Mouse (Mus musculus): ENCODE measurements around the gene Dnajc17. TPM values are rescaled to one million over a fixed set of nuclear protein-coding genes. Genes with fewer than 3 reads are reported as not detected.

Gene Dnajc17
- polyA plus RNA-seq, 1 experiment from 2014 or later: 22.3 TPM

GRCm38 (mm10) chr2:119136346-119136898 lies 72.2 kb downstream of the Dnajc17 start:
- no peaks in the 10 kb centered on the region for H3K9me3 ChIP-seq (ENCODE audit: control insufficient read depth, low read length)
- H3K27ac ChIP-seq (ENCODE audit: low read length): no peak overlapping the region
- peaks cover 35% of the 10 kb centered on the region for H3K36me3 ChIP-seq (ENCODE audit: control insufficient read depth, insufficient read depth, low read length)

More at GRCm38 (mm10) chr2:119136346-119136898, 72.2 kb downstream of the Dnajc17 start:
- WGBS: 66% methylated on average over 5 of the region's 5 CpGs
- no peaks in the 10 kb centered on the region for H3K4me1 ChIP-seq (replicated peaks; ENCODE audit: control insufficient read depth, insufficient read depth, low read length)
- H3K4me3 ChIP-seq (ENCODE audit: low read length): no peak overlapping the region
- no peak overlapping the region for H3K4me2 ChIP-seq (ENCODE audit: low read depth, low read length)
- no peak for ATAC-seq (ENCODE audit: low read depth)
- no peak overlapping the region for H3K9ac ChIP-seq (ENCODE audit: low read length)
- no peaks in the 10 kb centered on the region for H3K27me3 ChIP-seq (ENCODE audit: control insufficient read depth, insufficient read depth, low read depth, low read length)

Other genes starting within 250 kb of the Dnajc17 start
- gene Ccdc32, start 179.4 kb downstream of the Dnajc17 start, polyA plus RNA-seq (2015; fragmentation: Nextera tagmentation; extraction: Ambion mirVana): 23.8 and 25.1 TPM in 2 replicates
- gene Rpusd2, start 174.0 kb downstream of the Dnajc17 start, polyA plus RNA-seq (2015; fragmentation: Nextera tagmentation; extraction: Ambion mirVana): 3.3 and 3.5 TPM in 2 replicates
- gene Knl1, start 161.7 kb downstream of the Dnajc17 start, polyA plus RNA-seq (2015; fragmentation: Nextera tagmentation; extraction: Ambion mirVana): 62.8 and 64.4 TPM in 2 replicates
- 52.6 and 53.0 TPM in 2 replicates for gene Rad51, start 96.0 kb downstream of the Dnajc17 start, polyA plus RNA-seq (2015; fragmentation: Nextera tagmentation; extraction: Ambion mirVana)
- gene Rmdn3, start 51.8 kb downstream of the Dnajc17 start, polyA plus RNA-seq (2015; fragmentation: Nextera tagmentation; extraction: Ambion mirVana): 39.9 and 41.1 TPM in 2 replicates
- 24.3 and 26.1 TPM in 2 replicates for gene Gchfr, start 41.0 kb downstream of the Dnajc17 start, polyA plus RNA-seq (2015; fragmentation: Nextera tagmentation; extraction: Ambion mirVana)
- 0.40 and 0.41 TPM in 2 replicates for gene Gm14137, start 34.3 kb downstream of the Dnajc17 start, polyA plus RNA-seq (2015; fragmentation: Nextera tagmentation; extraction: Ambion mirVana)
- gene Zfyve19, start 178 bp downstream of the Dnajc17 start, polyA plus RNA-seq (2015; fragmentation: Nextera tagmentation; extraction: Ambion mirVana): 48.7 and 50.8 TPM in 2 replicates
- gene Ppp1r14d, start 21.1 kb upstream of the Dnajc17 start, polyA plus RNA-seq (2015; fragmentation: Nextera tagmentation; extraction: Ambion mirVana): 0.47 and 0.73 TPM in 2 replicates
- gene Spint1, start 28.6 kb upstream of the Dnajc17 start, polyA plus RNA-seq (2015; fragmentation: Nextera tagmentation; extraction: Ambion mirVana): 34.2 and 36.2 TPM in 2 replicates
- 1.3 and 2.2 TPM in 2 replicates for gene Rhov, start 62.5 kb upstream of the Dnajc17 start, polyA plus RNA-seq (2015; fragmentation: Nextera tagmentation; extraction: Ambion mirVana)
- 18.8 and 19.5 TPM in 2 replicates for gene Vps18, start 79.9 kb upstream of the Dnajc17 start, polyA plus RNA-seq (2015; fragmentation: Nextera tagmentation; extraction: Ambion mirVana)
- 14.6 and 17.8 TPM in 2 replicates for gene Dll4, start 117.0 kb upstream of the Dnajc17 start, polyA plus RNA-seq (2015; fragmentation: Nextera tagmentation; extraction: Ambion mirVana)
- 1.1 and 1.7 TPM in 2 replicates for gene Chac1, start 142.4 kb upstream of the Dnajc17 start, polyA plus RNA-seq (2015; fragmentation: Nextera tagmentation; extraction: Ambion mirVana)

Data from lung, embryonic 16.5 days (tissue).